Mouse (Mus musculus) c-Kit-positive CD71-positive TER-119-positive erythroid progenitor cells, embryonic 14.5 days (primary cell): ENCODE measurements around the gene Kirrel3.

Source experiments
- DNase-seq: peaks from one replicate; pipeline ENCODE4 v3.0.0-alpha.2; 2013; ENCODE audit warnings: low spot score

Kirrel3 gene

DNA sequence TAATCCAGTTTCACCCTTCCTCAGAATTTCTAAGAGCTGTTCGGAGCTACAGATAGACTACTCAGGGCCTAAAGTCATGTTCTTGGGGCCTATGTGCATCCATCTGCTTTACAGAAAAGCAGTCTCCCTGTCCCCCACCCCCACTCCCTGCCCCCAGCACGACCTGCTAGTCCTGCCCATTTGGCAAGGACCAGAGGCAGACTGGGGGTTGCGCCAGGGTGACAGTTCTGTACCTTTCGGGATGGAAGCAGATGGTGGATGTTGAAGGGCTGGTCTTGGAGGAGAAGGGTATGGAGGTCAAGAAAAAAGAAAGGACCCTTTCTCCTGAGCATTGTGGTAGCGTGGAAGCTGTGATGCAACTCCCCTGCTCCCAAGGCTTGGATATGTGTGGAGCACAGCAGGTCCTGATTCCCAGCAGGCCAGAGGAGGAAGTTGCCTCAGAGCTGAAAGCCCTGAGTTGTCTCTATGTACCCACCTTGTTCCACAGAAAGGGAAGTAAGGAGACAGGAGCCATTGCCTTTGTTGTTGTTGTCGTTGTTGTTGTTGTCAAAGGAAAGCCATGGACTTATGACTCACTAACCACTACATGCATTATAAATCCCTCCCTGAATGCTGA lies 541.8 kb downstream of the Kirrel3 start:
- DNase-seq, result no peak

DNA sequence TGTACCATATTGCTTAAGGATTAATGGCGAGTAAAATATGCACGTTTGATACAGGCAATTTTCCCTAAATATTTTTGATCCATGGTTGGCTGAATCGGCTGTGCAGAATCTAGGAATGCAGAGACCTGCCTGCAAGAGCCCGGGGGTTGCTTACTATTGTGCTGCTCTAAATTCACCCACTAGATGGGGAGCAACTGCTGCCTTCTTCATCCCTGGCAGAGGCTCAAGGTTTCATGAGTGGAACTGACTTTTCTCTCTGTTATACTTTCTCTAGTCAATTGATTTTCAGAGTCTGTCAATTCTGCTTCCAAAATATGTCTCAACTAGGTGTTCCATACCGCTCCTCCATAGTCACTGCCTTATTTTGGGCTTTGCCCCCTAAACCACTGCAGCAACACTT lies 545.1 kb downstream of the Kirrel3 start:
- DNase-seq, result no peak

GRCm38 (mm10) chr9:35032457-35032856 lies 546.8 kb downstream of the Kirrel3 start:
- DNase-seq, result no peak

GRCm38 (mm10) chr9:35035074-35035473 lies 549.4 kb downstream of the Kirrel3 start:
- no peak for DNase-seq

- no peak for DNase-seq
Observed at GRCm38 (mm10) chr9:35038922-35039586, 553.4 kb downstream of the Kirrel3 start.

DNA sequence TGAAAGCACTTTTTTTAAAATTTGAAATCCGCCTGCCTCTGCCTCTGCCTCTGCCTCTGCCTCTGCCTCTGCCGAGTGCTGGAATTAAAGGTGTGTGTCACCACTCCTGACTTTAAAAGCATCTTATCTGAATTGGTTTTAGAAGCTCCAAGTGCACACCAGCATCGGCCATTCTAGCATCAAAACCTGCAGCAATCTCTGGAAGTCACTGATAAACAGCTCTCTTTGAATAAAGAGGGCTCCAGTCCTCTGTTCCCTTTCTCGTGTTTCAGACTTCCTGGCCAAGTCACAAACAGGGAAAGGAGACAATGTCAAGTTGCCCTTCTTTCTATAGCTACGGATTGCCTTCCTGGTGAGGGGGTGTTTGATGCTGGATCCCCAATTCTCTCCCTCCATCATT lies 554.2 kb downstream of the Kirrel3 start:
- no peak for DNase-seq

DNA sequence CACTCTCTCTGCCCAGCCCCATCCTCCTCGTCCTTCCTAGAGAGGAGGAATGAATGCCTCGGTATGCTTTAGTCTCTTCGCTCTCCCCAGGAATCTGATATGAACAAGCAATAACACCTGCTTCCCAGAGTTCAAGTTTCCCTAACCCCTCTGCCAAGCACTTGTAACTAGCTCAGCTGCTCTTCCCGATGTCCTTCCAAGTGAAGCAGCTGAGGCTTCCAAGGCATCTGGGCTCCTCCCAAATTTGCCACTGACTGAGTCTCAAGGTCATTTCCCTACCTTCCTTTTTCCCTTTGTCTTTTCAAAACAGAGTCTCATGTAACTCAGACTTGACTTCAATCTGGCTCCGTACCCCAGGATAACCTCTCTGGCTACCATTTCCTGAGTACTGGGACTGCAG lies 555.8 kb downstream of the Kirrel3 start:
- no peak for DNase-seq

DNA sequence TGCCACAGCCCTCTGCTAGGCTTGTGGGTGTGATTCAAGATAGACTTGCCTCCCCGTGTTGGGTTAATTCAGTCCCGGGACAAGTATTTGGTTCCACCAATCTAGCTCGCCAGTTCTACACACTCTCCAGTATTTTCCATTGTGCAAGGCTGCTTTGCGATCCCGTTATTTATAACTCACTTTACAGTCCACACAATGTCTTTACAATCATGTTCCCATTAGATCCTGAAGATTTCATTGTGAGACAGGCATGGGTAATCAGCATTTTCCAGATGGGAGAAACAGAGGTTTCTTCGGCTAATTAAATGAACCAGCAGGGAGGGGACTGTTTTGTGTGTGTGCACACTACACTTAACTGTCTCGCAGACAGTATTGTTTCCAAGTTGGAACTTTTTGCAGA lies 557.9 kb downstream of the Kirrel3 start:
- no peak for DNase-seq

GRCm38 (mm10) chr9:35044458-35044857 lies 558.8 kb downstream of the Kirrel3 start:
- no peak for DNase-seq

DNA sequence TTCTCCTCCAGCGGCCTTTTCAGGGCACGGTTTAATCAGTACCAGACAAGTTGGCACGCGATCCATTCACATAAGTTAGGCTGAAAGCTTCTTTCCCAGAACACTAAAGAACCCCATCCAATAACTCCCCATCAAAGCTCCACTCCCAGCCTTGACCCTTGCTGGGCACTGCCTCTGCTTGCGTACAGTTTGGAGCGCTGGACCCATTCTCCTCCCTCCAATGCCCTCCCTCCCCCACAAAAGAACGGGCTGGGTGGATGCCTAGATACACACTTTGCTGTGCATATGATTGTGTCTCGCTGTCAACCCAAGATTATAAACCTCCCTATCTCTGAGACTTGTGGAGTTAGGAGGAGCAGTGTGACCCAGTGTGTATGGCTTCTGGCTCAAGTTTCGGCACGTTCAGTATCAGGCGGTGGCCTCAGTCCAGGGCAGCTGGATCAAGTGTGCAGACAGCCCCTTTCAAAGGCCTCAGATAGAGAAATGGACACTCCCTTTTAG lies 559.4 kb downstream of the Kirrel3 start:
- DNase-seq, result no peak

GRCm38 (mm10) chr9:35045756-35046155 lies 560.1 kb downstream of the Kirrel3 start:
- no peak for DNase-seq

- DNase-seq, result no peak
Observed at GRCm38 (mm10) chr9:35048449-35048848, 562.8 kb downstream of the Kirrel3 start.

DNA sequence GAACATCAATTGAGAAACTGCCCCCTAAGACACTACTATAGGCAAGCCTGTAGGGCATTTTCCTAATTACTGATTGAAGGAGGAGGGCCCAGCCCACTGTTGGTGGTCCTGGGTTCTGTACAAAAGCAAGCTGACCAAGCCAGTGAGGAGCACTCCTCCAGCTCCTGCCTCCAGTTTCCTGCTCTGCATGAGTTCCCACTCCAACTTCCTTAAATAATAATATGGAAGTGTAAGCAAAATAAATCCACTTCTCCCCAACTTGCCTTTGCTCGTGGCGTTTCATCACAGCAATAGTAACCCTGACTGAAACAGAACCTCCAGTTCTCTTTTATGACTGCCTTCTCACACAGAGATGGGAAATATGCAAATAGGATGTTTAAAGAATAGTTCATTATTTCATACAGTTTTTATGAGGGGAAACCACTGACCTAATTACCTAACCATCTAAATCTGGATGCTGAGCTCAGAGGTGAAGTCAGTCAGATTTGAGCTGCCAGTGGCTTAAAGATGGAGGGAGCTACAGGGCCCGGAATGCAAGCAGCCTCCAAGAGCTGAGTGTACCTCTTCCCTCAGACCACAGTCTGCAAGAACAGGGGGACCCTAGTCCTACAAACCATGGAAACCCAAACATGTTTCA lies 564.3 kb downstream of the Kirrel3 start:
- DNase-seq, result no peak

GRCm38 (mm10) chr9:35050701-35051454 lies 565.2 kb downstream of the Kirrel3 start:
- no peak for DNase-seq

- no peak for DNase-seq
Observed at GRCm38 (mm10) chr9:35051666-35052065, 566.0 kb downstream of the Kirrel3 start.

DNA sequence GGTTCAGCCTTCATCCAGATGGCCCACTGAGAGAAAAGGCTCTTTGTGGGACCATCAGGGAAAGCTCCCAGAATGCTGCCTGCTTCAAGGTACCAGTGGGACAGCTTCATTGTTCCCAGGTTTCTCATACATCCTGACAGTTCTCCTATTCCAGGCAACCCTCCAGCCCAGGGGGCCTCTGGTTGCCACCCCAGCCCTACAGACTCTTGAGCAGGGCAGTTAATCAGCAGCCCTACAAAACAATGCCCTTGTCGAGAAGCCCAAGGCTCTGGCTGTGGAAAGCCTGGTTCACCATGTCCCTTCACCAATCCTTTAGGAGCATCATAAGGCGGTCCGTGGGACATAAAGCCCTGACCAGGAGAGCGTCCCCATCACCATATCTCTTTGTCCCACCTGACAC lies 567.0 kb downstream of the Kirrel3 start:
- DNase-seq, result no peak

DNA sequence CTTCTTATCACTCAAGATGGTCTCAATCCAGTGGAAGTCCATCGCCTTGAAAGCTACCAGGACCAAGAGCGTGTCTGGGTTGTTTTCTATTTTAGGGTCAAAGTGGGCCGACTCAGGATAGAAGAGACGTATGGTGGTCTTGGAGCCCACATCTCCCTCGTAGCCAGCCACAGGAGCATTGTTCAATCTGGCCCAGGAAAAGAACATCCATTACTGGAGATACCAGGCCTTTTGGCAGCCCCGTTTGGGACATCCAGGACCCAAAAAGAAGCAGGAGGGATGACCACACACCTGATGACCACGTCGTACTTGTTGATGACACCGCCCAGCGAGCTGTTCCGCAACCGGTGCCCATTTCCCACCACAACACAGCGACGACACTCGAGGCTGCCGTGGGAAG lies 567.4 kb downstream of the Kirrel3 start:
- DNase-seq, result no peak

DNA sequence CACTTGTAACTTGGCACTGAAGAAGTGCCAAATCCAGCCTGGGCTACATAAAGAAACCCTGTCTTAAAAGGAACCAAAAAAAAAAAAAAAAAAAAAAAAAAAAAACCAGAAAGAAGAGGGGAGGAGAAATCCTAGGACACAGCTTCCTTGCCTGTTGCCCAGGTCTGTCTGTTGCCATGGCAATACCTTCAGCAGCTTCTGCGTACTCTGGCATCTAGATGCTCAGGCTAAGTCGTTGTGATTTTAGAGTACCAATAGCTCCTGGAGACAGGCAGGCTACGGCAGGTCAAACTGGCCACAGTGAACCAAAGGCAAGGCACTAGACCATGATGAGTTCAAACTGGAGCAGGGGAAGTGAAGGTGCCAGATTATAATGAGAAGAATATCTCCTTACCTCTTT lies 568.0 kb downstream of the Kirrel3 start:
- no peak for DNase-seq

DNA sequence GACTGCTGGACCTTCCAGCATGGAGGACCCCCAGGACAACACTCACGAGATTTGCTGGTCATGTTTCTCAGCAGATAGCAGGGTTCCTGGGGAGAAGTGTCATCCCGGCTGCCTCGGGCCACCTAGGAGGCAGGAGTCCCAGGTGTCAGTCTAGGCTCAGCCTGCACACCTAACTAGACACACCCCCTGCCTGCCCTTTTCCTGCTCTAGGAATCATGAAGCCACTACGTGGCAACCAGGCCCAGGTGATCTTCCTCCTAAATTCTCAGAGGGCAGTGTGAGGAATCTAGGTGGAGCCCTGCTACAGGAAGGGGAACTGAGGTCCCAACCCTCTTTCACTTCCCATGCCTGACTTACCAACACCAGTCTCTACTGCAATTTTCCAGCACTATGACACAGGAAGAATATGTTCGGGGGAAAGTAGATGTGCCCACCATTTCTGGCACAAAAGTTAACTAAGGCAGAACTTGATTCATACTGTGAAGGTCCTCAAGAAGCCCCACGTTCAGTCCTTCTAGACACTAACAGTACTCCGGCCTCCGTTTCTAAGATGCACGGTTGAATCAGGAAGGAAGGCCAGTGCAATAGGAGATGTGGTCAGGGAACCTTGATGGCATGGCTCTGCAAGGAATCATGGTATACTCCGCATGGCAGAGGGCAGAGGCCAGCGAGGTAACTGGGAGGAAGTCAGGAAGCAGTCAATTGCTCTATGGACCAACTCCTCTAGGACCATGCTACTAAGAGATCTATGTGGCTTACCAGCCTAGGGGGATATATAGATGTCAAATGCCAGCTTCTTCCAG lies 570.0 kb downstream of the Kirrel3 start:
- DNase-seq, result no peak

DNA sequence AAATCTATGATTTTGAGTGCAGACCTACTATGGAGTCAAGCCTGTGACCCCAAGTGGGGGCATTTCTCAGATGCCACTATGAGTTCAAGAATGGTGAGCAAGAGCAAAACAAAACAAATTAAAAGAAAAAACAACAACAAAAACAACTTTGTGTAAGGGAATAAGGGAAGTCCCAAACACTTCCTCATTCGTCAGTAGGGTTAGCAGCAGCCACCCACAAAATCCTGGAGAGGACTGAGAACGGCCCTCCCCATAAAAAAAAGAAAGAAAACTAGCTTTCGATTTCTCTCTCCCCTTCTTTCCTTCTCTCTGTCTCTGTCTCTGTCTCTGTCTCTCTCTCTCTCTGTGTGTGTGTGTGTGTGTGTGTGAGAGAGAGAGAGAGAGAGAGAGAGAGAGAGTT lies 570.9 kb downstream of the Kirrel3 start:
- DNase-seq, result no peak

DNA sequence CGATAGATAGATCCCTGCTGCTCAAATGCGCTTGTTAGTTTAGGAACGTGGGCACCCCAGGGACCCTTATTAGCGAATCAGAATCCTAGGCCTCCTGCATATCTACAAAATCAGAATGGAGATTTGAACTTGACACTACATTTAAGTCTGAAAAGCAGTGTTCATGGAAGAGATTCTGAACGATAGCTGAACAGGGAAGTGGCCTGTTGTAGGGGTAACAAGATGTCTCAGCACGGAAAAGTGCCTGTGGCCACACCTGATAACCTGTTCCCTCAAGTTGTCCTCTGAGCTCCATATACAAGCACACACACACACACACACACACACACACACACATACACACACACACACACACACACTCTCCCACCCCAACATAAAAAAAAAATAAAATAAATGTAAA lies 571.9 kb downstream of the Kirrel3 start:
- no peak for DNase-seq

- DNase-seq, result no peak
Observed at GRCm38 (mm10) chr9:35058186-35058585, 572.5 kb downstream of the Kirrel3 start.
